Mouse (Mus musculus): ENCODE data around the gene Eif2b2.

DNA sequence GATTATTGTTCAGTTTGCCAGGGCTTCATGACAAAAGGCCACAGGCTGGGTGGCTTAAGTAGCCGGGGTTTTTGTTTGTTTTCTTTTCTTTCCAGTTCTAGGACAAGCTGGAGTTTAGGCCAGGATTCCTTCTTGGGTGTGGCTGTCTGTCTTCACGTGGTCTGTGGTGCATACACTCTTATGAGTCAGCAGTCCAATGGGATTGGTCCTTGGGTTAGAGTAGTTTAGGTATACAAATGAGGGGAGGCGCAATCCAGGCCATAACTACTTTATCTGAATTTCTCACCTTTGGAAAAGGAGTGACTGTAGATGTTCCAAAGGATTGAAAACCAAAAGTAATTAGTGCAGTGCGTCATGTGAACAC lies 52.5 kb downstream of the Eif2b2 start:
- TF ChIP-seq POLR2AphosphoS2 (IDR thresholded peaks at IDR 0.05; ENCODE audit: low read depth, low read length) = no peak
- no peak for TF ChIP-seq ETS1 (conservative IDR thresholded peaks at IDR 0.05; ENCODE audit: low read depth, low read length)
- no peak for TF ChIP-seq ZKSCAN1 (IDR thresholded peaks at IDR 0.05; ENCODE audit: borderline replicate concordance, low read depth, low read length)
- no peak for TF ChIP-seq CTCF (conservative IDR thresholded peaks at IDR 0.05 in 1 of 2, IDR thresholded peaks at IDR 0.05 in 1 of 2; ENCODE audit: low read depth in 2 of 2, low read length in 2 of 2)
- TF ChIP-seq RCOR1 (conservative IDR thresholded peaks at IDR 0.05; ENCODE audit: low read depth, low read length) = no peak
- no peak for TF ChIP-seq MAX (IDR thresholded peaks at IDR 0.05; ENCODE audit: low read length)
